Mouse (Mus musculus): ENCODE data around the gene Sox1.

DNA sequence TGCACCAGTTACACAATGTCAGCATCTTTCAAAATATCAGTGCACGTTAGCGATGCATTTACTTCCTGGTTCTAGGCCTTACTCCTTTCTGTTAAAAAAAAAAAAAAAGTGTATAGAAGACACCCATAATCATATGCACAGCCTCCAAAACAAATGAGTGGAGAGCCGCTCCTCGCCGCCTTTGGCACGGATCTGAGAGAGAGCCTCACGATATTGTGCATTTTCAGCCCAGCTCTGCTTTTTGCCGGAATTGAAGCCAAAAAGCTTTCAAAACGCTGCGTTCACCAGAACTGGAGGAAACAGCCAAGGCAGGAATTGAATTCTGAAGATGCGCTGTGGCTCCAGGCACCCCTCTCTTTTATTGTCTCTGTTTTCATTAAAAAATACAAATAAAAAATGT lies 48.2 kb upstream of the Sox1 start:
- TF ChIP-seq POLR2A (IDR thresholded peaks at IDR 0.05; ENCODE audit: borderline replicate concordance, control insufficient read depth, low read depth, low read length) (no peak), CTCF (IDR thresholded peaks at IDR 0.05; ENCODE audit: control insufficient read depth, insufficient read depth, low read length) (no peak)

Measured in bone marrow, adult 2 months (tissue).